Mouse (Mus musculus) cerebellum, adult 2 months (tissue): ENCODE results near the gene Nup35.

Experiments used
- CTCF ChIP-seq: fragments of 200-500 bp; IDR thresholded peaks from 2 replicates; pipeline ENCODE4 v1.5.1; 2011; ENCODE audit warnings: low read depth, mild to moderate bottlenecking, control low read depth, low read length, moderate library complexity, borderline replicate concordance; ENCODE audit not compliant: insufficient read depth
- POLR2A ChIP-seq: fragments of 200-500 bp; IDR thresholded peaks from 2 replicates; pipeline ENCODE4 v1.6.1; 2011; ENCODE audit warnings: low read length, control low read depth, borderline replicate concordance; ENCODE audit not compliant: insufficient read depth

GRCm38 (mm10) chr2:80707429-80707828 lies 90.4 kb downstream of the Nup35 start:
- TF ChIP-seq CTCF (no peak), POLR2A (no peak)
